Mouse (Mus musculus): Measurements from ENCODE around the gene Gm4301. TPM values are rescaled to one million over a fixed set of nuclear protein-coding genes. Genes with fewer than 3 reads are reported as not detected.
"Not testable (repeated sequence)": the region's sequence is repeated elsewhere in the genome, so short reads cannot be mapped to it uniquely, and the experiment has no call there.

The Gm4301 gene
- not detected for total RNA-seq (2021)
- long read RNA-seq, experiment 1 = 0 reads
- long read RNA-seq, experiment 2 = 0 reads

GRCm38 (mm10) chr10:100335376-100335775, at the start of gene Gm4301:
Gene Gm4301 (plus strand): TSS chr10:100335676.
- DNase-seq (ENCODE audit: low spot score in 2 of 2) = not testable (repeated sequence)

GRCm38 (mm10) chr10:100296105-100296504, 39.4 kb upstream of the Gm4301 start:
- DNase-seq (ENCODE audit: low spot score in 2 of 2) = no peak

- DNase-seq (ENCODE audit: low spot score in 2 of 2) = not testable (repeated sequence)
These were observed 35.4 kb upstream of the Gm4301 start for GRCm38 (mm10) chr10:100300106-100300505.

- not testable (repeated sequence) for DNase-seq (ENCODE audit: low spot score in 2 of 2)
These were observed 5.1 kb downstream of the Gm4301 start, which contains the start of gene Gm4302 for GRCm38 (mm10) chr10:100340536-100340935. Gene Gm4302 (plus strand): TSS chr10:100340836.

- not testable (repeated sequence) for DNase-seq (ENCODE audit: low spot score in 2 of 2)
These were observed 10.2 kb downstream of the Gm4301 start, which contains the start of gene Gm4303 for GRCm38 (mm10) chr10:100345672-100346071. Gene Gm4303 (plus strand): TSS chr10:100345972.

- DNase-seq (ENCODE audit: low spot score in 2 of 2) = not testable (repeated sequence)
These were observed 15.3 kb downstream of the Gm4301 start, which contains the start of gene Gm4305 for GRCm38 (mm10) chr10:100350793-100351192. Gene Gm4305 (plus strand): TSS chr10:100351093.

GRCm38 (mm10) chr10:100356841-100357240, 21.4 kb downstream of the Gm4301 start:
- DNase-seq (ENCODE audit: low spot score in 2 of 2) = peak; percentile 4 to 5

- DNase-seq (ENCODE audit: low spot score in 2 of 2) = not testable (repeated sequence)
These were observed 25.6 kb downstream of the Gm4301 start, which contains the start of gene Gm4307 for GRCm38 (mm10) chr10:100361038-100361437. Gene Gm4307 (plus strand): TSS chr10:100361338.

GRCm38 (mm10) chr10:100382460-100382859, 47.0 kb downstream of the Gm4301 start, which contains the start of gene Gm4312:
Gene Gm4312 (minus strand): TSS chr10:100382560.
- DNase-seq (ENCODE audit: low spot score in 2 of 2) = not testable (repeated sequence)

Other genes starting within 250 kb of the Gm4301 start
- not detected for gene Gm4302, start 5.2 kb downstream of the Gm4301 start, total RNA-seq (2021)
- gene Gm4303, start 10.3 kb downstream of the Gm4301 start, total RNA-seq (2021) = not detected
- gene Gm4305, start 15.4 kb downstream of the Gm4301 start, total RNA-seq (2021) = not detected
- not detected for gene Gm4307, start 25.7 kb downstream of the Gm4301 start, total RNA-seq (2021)
- gene Gm4312, start 46.9 kb downstream of the Gm4301 start, total RNA-seq (2021) = not detected
- 10 to 100 TPM; 24.8 to 25.4 TPM for gene Tmtc3, start 151.7 kb downstream of the Gm4301 start, total RNA-seq (2021)
- gene Cep290, start 151.9 kb downstream of the Gm4301 start, total RNA-seq (2021) = 10 to 100 TPM in 1 of 2 experiments, 1 to 10 TPM in 1; 9.1 to 12.2 TPM